Mouse (Mus musculus): Measurements from ENCODE around the gene Glipr1.

Glipr1 gene

DNA sequence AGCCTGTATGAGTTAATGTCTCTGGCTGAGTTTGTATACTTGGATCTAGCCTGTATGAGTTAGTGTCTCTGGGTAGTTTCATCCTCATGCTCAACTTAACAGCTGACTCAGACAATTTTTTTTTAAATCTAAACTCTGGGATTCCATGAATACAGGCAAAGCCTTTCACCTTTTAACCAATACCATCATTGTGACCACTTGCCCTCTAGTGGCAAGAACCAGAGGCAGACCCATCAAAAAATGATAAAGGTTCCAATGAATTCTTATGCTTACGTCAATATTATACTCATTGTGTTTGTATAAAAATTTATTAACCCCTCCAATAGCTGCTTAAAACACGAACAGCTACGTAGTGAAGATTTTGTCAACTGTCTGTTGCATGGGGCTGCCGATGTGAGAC, 36.0 kb downstream of the Glipr1 start:
- DNase-seq (ENCODE audit: low read depth, low spot score) = no peak

DNA sequence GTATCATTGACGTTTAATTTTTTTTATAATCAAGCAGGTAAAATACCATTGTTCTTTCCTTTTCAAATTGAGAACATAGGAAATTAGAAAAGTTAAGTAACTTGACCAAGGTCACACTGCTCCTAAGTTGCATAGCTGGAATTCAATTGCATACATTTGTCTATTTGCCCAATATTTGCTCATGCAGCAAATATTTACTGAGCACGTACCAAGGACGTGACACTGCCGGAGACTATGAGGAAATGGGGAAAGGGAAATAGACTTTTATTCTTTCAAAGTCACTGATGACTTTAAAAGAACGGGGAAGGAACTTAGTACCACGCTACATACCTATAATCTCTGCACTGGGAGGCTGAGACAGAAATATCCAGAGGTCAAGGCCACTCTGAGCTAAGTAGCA, 42.0 kb downstream of the Glipr1 start:
- DNase-seq (ENCODE audit: low read depth, low spot score) = no peak

DNA sequence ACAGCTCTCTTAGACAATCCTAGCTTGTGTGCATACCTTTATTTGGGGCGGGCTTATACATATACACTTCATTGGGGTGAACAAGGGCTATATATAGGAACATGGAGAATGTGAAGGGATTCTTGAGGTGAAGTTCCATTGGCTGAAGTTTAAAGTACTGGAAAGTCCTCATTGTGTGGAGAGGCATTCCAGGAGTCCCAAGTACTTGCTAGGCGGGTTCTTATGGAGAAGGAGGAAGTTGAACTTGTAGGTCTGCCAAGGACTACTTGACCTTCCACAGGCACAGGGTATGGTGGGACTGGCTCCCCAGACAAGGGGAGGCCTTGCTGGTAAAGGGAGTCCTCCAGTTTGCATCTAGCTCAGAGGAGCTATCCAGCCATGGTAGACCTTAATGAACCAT, 43.1 kb downstream of the Glipr1 start:
- no peak for DNase-seq (ENCODE audit: low read depth, low spot score)

DNA sequence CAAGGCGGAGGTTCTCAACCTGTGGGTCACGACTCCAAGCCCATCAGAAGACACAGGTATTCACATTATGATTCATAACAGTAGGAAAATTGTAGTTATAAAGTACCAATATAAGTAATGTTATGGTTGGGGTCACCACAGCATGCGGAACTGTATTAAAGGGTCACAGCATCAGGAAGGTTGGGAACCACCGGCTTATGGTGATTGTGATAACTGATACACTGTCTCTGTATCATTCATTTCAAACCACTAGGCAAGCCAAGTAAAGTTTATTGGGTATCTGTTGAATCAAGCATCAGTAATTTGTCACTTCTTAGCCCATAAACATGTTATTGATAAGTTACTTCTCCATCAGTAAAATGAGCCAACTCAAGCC, 44.4 kb downstream of the Glipr1 start:
- no peak for DNase-seq (ENCODE audit: low read depth, low spot score)

DNA sequence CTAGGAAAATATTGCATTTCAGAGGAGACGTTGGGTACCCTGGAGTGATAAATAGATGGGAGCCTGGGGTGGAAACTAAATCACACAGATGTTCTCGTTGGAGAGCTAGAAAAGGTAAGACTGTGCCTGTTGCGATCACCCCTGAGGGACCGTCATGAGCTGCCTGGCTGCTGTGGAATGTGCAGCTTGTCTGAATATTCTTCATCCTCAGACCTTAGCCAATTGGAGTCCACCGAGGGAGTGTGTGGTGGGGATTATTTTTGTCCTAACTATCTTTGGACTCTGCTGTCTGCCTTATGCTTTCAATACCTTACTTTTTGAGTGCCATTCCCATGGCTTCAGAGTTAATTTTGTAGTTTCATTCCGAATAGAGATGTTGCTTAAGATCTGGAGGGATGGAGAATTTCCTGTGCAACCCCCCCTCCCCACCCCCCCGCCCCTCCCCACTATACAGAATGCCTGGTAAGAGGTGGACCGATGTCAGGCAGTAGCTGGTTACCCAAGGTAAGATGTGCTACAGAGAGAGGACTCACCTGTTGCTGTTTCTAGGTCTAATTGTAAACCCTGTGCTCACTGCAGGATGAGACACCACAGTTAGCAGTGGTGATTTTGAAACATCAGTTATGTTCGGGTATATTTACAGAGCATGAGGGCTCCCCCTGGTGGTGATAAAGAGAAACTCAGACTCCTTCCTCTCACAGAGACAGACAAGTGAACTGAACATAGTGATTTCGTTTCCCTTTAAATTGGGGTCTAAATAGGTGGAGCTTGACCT, 45.0 kb downstream of the Glipr1 start:
- DNase-seq (ENCODE audit: low read depth, low spot score) = peak; percentile 43

DNA sequence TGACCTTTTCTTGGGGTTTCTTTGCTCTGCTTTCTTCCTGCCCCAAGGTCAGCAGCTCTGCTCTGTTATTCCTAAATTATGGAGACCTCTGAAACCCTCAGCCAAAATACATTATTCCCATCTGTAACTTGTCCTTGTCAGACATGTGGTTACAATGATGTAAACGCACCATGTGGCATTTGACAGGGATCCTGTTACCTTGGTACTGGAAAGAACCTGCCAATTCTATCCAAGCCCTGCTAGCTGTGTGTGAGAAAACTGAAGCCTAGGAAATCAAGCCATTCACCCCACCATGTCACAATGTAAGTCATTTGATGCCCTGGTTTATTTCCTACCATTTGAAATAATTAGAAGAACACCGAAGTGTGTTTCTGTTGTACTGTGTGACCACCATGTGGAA, 46.6 kb downstream of the Glipr1 start:
- no peak for DNase-seq (ENCODE audit: low read depth, low spot score)

DNA sequence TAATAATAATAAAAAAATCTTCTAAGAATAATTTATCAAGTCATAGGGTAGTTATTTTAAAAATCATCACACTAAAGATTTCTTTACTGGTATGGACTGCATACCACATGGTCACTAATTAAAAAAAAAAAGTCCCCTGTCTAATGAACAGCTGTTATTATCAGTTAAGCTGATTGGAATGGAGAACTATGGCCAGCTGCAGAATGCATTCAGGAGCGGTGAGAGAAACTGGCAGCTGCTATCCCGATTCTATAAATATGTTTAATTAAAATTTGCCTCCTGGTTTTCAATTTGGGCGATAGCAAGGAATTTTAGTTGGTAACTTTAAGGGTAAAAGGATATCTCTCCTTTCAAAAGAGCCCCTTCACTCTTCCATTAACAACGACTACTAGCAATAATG, 53.4 kb downstream of the Glipr1 start:
- no peak for DNase-seq (ENCODE audit: low read depth, low spot score)

DNA sequence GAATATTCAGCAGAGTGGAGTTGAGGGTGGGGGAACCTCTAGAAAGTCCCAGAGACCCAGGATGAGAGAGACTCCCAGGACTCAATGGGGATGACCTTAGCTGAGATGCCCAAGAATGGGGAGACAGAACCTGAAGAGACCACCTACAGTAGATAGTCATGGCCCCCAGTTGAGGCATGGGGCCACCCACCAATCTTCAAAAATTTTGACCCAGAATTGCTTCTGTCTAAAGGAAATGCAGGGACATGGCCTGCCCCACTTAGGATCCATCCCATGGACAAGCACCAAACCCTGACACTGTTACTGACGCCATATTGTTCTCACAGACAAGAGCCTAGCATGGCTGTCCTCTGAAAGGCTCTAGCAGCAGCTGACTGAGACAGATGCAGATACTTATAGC, 54.4 kb downstream of the Glipr1 start:
- no peak for DNase-seq (ENCODE audit: low read depth, low spot score)

DNA sequence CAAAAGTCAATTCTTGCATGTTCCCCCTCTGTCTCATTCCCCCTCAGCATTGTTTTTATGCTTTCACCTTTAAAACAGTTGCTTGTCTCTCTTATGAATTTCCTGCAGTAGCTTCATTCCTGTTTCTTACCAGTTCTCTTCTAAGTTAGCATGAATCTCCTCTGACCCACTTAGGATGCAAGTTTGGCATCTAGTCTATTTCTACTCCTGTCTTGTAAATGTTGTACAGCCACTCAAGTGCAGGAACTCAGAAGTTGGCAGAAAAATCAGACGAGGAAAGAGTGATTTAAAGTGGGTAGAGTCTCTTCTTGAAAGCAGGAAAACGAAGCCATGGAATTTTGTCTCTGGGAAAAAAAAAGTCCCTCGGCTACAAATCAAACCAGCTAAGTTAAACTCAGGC, 56.9 kb downstream of the Glipr1 start:
- DNase-seq (ENCODE audit: low read depth, low spot score) = no peak

DNA sequence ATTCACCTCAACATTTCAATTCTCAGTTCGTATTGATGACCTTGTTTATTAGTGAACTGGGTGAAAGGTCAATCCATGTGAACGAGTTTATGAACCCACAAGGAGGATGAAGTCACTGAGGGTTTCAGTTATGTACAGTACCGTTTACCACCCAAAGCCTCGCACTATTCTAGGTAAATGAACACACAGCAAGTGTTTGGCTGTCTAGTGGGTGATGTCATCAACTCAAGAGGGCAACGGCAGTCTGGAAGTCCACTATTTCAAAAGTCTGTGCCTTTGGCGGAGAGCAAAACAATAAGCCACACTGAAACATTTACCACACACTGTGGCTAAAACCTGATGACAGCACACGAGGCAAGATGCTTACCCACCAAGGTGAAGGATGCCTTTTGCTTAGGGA, 59.4 kb downstream of the Glipr1 start:
- DNase-seq (ENCODE audit: low read depth, low spot score) = no peak

DNA sequence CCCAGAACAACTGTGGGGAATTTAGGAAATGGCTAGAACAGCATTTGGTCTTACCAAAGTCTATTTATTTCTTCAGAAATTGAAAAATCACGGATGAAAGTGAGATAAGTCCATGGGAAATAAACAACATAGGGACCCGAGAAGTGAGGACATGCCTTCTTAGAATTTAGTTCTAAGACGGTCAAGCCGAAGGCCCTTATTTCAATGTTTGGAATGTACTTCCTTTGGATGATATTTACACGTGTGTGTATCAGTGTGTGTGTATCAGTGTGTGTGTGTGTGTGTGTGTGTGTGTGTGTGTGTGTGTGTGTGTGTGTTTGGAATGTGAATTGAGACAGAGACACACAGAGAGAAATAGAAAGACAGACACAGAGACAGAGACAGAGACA, 65.3 kb downstream of the Glipr1 start:
- no peak for DNase-seq (ENCODE audit: low read depth, low spot score)

DNA sequence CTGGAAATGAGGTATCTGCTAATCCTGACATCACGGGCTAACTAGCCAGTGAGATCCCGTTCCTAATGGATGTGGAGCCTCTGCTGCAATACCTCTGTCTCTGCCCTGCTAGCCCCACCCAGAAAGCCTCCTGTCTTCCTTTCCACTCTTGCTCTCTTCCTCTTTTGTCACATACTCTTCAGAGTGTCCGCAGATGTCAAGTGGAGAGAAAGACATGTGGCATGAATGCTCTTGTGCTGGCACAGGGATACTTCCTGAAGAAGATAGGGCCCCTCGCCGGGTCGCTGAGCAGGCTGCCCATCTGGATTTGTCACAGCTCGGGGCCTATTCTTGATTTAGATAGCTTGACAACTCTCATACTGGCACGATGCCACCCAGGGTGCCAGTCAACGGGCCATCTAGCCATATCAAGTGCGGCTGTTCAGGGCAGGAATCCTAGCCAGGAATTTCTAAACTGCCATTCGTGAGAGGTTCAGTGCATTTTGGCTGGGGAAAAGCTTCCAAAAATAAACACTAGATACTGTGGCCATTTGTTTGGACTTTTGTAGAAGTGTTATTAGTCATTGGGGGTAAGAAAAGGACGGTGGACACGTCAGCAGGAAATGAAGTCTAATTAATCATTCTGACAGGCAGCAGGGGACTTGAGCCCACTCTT, 65.8 kb downstream of the Glipr1 start:
- no peak for DNase-seq (ENCODE audit: low read depth, low spot score)

DNA sequence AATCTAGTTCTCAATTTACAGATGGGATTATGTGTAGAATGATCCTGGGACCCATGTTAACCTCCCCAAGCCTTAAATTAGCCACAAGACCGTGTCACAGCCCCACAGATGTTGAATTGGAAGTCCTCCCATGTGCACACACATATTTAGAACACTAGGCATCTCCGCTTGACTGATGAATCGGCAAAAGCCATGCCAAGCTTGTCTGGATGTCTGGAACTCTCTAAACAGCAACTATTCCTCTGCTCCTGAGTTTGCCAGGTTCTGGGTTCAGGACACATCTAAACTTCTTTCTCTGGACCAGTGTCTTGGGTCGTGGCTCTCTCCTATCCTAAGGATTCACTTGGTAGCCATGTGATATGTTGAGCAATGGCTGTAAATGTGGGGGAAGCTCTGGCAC, 66.4 kb downstream of the Glipr1 start:
- DNase-seq (ENCODE audit: low read depth, low spot score) = no peak
